Mouse (Mus musculus) gastrocnemius, postnatal 14 days (tissue): ENCODE measurements around the gene Cipc. TPM values are rescaled to one million over a fixed set of nuclear protein-coding genes. Genes with fewer than 3 reads are reported as not detected.

Experiments used
- DNase-seq: peaks from one replicate; pipeline ENCODE4 v3.0.0; 2021; ENCODE audit warnings: mixed read lengths
- intact Hi-C: fragments of 180-260 bp; cut with DNase I; formaldehyde crosslinking; loops from one replicate; pipeline ENCODE4 v1.15.1; 2025; ENCODE audit warnings: low total_unique reads
- long read RNA-seq, 2 experiments: library from polyadenylated mRNA; stranded (forward); transcript quantifications; one replicate each; pipeline ENCODE4 v2.0.0; 2021
- total RNA-seq, 2 experiments: library from RNA; stranded (reverse); gene quantifications; 2 replicates each; pipeline ENCODE4 v1.2.3; 2021

Cipc gene
- 10 to 100 TPM; 20.2 to 20.3 TPM for total RNA-seq
- long read RNA-seq, experiment 1, full-length matches to known transcripts = 12 of 20 reads
- long read RNA-seq, experiment 1, partial matches to known transcripts = 2 of 20 reads
- long read RNA-seq, experiment 1, other reads (novel, unspliced or antisense) = 6 of 20 reads
- long read RNA-seq, experiment 2, full-length matches to known transcripts = 14 of 17 reads
- long read RNA-seq, experiment 2, partial matches to known transcripts = 1 of 17 reads
- long read RNA-seq, experiment 2, other reads (novel, unspliced or antisense) = 2 of 17 reads

GRCm38 (mm10) chr12:86946862-86947574 is at the start of gene Cipc:
TSS of gene Cipc (plus strand) at chr12:86947043.
- peak; percentile 99 for DNase-seq
- intact Hi-C loops = no loop called here

GRCm38 (mm10) chr12:86897769-86898273 is 49.0 kb upstream of the Cipc start:
- DNase-seq = no peak
- intact Hi-C loops = no loop called here

- no peak for DNase-seq
- intact Hi-C loops = no loop called here
Measured at GRCm38 (mm10) chr12:86898448-86898847, 48.4 kb upstream of the Cipc start.

- peak; percentile 55 for DNase-seq
- intact Hi-C loops = no loop called here
Measured at GRCm38 (mm10) chr12:86899461-86900179, 47.2 kb upstream of the Cipc start.

GRCm38 (mm10) chr12:86903828-86904806 is 42.7 kb upstream of the Cipc start:
- DNase-seq = no peak
- intact Hi-C loops = no loop called here

- DNase-seq = peak; percentile 63
- intact Hi-C loops = no loop called here
Measured at GRCm38 (mm10) chr12:86905203-86905602, 41.6 kb upstream of the Cipc start.

- intact Hi-C loops = no loop called here
- no peak for DNase-seq
Measured at GRCm38 (mm10) chr12:86905876-86906275, 41.0 kb upstream of the Cipc start.

GRCm38 (mm10) chr12:86906395-86906794 is 40.4 kb upstream of the Cipc start:
- intact Hi-C loops = no loop called here
- DNase-seq = peak; percentile 85

- intact Hi-C loops = loop anchor here (5.0 kb wide), 1 partner anchor 119 kb away; no protein-coding TSS in a partner anchor
- DNase-seq = no peak
Measured at GRCm38 (mm10) chr12:86911482-86911931, 35.3 kb upstream of the Cipc start.

- intact Hi-C loops = loop anchor here (5.0 kb wide), 1 partner anchor 120 kb away; no protein-coding TSS in a partner anchor
- no peak for DNase-seq
Measured at GRCm38 (mm10) chr12:86912335-86913093, 34.3 kb upstream of the Cipc start.

GRCm38 (mm10) chr12:86914351-86914750 is 32.5 kb upstream of the Cipc start:
- no peak for DNase-seq
- intact Hi-C loops = loop anchor here (5.0 kb wide), 1 partner anchor 122 kb away; no protein-coding TSS in a partner anchor

- intact Hi-C loops = loop anchor here (5.0 kb wide), 1 partner anchor 122 kb away; no protein-coding TSS in a partner anchor
- DNase-seq = no peak
Measured at GRCm38 (mm10) chr12:86914756-86915155, 32.1 kb upstream of the Cipc start.

- DNase-seq = no peak
- intact Hi-C loops = no loop called here
Measured at GRCm38 (mm10) chr12:86915617-86916016, 31.2 kb upstream of the Cipc start.

GRCm38 (mm10) chr12:86916796-86917573 is 29.9 kb upstream of the Cipc start:
- intact Hi-C loops = no loop called here
- DNase-seq = no peak

- intact Hi-C loops = no loop called here
- peak; percentile 57 for DNase-seq
Measured at GRCm38 (mm10) chr12:86918361-86918967, 28.4 kb upstream of the Cipc start.

GRCm38 (mm10) chr12:86918983-86919722 is 27.7 kb upstream of the Cipc start:
- intact Hi-C loops = no loop called here
- no peak for DNase-seq
